Mouse (Mus musculus): ENCODE data around the gene Gm20388. TPM values are rescaled to one million over a fixed set of nuclear protein-coding genes. Genes with fewer than 3 reads are reported as not detected.

The Gm20388 gene
- polyA plus RNA-seq, 1 experiment from 2014 or later: not detected

DNA sequence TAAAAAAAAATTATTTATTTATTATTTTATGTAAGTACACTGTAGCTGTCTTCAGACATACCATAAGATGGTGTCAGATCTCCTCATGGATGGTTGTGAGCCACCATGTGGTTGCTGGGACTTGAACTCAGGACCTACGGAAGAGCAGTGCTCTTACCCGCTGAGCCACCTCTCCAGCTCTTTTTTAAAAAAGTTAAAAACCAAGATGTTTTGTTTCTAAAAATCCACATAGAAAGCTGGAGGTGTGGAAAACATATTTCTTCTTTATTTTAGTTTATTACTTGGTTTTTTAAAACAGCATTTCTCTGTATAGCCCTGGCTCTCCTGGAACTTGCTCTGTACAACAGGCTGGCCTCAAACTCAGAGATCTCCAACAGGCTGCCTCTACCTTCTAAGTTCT lies 3417.9 kb downstream of the Gm20388 start:
- Histone ChIP-seq H3K9me3 (no peaks in the 10 kb centered on the region), H3K4me3 (no peak overlapping the region), H3K36me3 (no peaks in the 10 kb centered on the region), H3K4me2 (replicated peaks) (no peak overlapping the region), H3K4me1 (peaks cover 10% of the 10 kb centered on the region), H3K27ac (no peak overlapping the region), H3K27me3 (peaks cover 8% of the 10 kb centered on the region; the same call in 1 of the 2 replicates), H3K9ac (no peak overlapping the region)
- ATAC-seq (ENCODE audit: insufficient number of reproducible peaks, insufficient read depth, low FRiP score, low TSS enrichment): no peak
- 95% methylated on average over 2 of the region's 2 CpGs for WGBS

DNA sequence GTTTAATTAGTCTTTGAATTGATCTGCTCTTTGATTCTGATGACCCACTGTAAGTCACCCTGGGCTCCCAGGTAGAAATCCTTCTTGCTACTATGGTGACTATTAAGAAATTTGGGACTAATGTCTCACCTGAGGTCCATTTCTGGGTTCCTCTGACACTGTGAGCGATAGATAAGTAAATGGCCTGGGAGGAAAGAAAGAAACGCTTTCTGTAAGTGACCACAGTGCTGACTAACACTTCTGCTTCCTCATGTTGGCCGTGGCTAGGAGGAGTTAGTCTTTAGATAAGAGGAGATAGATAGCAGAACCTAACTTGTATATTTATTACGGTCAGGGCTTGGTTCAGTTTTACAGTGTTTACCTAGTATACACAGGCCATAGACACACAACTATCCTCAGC lies 3418.7 kb downstream of the Gm20388 start:
- Histone ChIP-seq H3K9ac (no peak overlapping the region), H3K27me3 (peaks cover 15% of the 10 kb centered on the region), H3K4me2 (replicated peaks) (no peak overlapping the region), H3K4me1 (peaks cover 17% of the 10 kb centered on the region), H3K9me3 (no peaks in the 10 kb centered on the region), H3K27ac (no peak overlapping the region), H3K36me3 (no peaks in the 10 kb centered on the region), H3K4me3 (no peak overlapping the region)
- WGBS: 83% methylated on average over 4 of the region's 4 CpGs
- no peak for ATAC-seq (ENCODE audit: insufficient number of reproducible peaks, insufficient read depth, low FRiP score, low TSS enrichment)

DNA sequence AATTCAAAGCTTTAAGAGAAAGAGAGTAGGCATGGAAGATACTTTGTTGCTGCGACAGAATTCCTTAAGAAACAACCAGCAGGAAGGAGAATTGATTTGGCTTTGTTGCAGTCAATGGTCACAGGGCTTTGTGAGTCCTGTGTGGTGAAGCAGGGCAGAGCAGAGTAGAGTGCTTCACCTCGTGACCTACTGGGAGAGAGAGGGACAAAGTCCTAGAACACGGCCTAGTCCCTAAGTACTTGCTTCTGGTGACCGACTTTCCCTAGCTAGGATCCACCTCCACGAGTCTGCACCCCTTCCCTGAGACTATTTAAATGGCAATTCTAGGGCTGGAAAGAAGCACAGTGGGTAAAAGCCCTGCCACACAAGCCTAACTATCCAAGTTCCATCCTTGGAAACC lies 3419.3 kb downstream of the Gm20388 start:
- Histone ChIP-seq H3K4me1 (peaks cover 18% of the 10 kb centered on the region), H3K4me2 (replicated peaks) (no peak overlapping the region), H3K9ac (no peak overlapping the region), H3K4me3 (no peak overlapping the region), H3K27me3 (peaks cover 19% of the 10 kb centered on the region), H3K36me3 (no peaks in the 10 kb centered on the region), H3K27ac (no peak overlapping the region), H3K9me3 (no peaks in the 10 kb centered on the region)
- 74% methylated on average over 5 of the region's 5 CpGs for WGBS
- no peak for ATAC-seq (ENCODE audit: insufficient number of reproducible peaks, insufficient read depth, low FRiP score, low TSS enrichment)

DNA sequence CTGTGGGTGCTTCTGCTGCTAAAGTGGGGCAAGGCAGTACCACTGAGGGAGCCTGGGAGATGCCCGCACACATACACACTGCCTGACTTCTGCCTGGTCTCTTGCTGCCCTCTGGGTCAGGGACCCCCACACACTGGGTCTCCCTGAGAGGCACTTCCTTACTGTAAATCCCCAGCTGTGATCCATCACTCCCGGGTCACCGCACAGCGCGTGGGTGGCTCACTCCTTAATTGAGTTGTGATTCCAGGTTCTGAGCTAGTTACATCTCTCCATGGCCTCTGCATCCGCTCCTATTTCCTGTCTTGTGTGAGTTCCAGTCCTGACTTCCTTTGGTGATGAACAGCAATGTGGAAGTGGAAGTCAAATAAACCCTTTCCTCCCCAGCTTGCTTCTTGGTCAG lies 3420.1 kb downstream of the Gm20388 start:
- Histone ChIP-seq H3K4me1 (peaks cover 18% of the 10 kb centered on the region), H3K9me3 (no peaks in the 10 kb centered on the region), H3K9ac (no peak overlapping the region), H3K36me3 (no peaks in the 10 kb centered on the region), H3K27me3 (peaks cover 19% of the 10 kb centered on the region), H3K4me3 (no peak overlapping the region), H3K4me2 (replicated peaks) (no peak overlapping the region), H3K27ac (no peak overlapping the region)
- 80% methylated on average over 6 of the region's 6 CpGs for WGBS
- no peak for ATAC-seq (ENCODE audit: insufficient number of reproducible peaks, insufficient read depth, low FRiP score, low TSS enrichment)

DNA sequence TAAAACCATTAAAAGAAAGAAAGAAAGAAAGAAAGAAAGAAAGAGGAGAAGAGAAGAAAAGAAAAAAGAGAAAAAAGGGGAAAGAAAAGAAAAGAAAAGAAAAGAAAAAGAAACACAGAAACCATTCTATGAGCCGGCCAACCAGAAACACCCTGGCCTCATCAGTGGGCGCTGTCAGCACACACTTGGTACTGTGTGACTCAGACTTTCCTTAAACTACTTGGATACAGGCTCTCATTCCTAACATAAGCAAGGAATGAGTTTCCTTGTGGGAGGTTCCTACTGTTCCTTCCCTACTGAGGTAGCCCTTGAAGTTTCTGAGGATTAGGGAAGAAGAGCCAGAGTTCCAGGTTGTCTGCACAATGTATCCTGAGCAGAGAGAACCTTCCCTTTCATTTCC lies 3420.7 kb downstream of the Gm20388 start:
- Histone ChIP-seq H3K27ac (no peak overlapping the region), H3K9ac (no peak overlapping the region), H3K9me3 (no peaks in the 10 kb centered on the region), H3K4me3 (no peak overlapping the region), H3K27me3 (peaks cover 19% of the 10 kb centered on the region), H3K4me1 (peaks cover 18% of the 10 kb centered on the region), H3K36me3 (no peaks in the 10 kb centered on the region), H3K4me2 (replicated peaks) (no peak overlapping the region)
- ATAC-seq (ENCODE audit: insufficient number of reproducible peaks, insufficient read depth, low FRiP score, low TSS enrichment): no peak
- WGBS: 84% methylated on average over 2 of the region's 2 CpGs

DNA sequence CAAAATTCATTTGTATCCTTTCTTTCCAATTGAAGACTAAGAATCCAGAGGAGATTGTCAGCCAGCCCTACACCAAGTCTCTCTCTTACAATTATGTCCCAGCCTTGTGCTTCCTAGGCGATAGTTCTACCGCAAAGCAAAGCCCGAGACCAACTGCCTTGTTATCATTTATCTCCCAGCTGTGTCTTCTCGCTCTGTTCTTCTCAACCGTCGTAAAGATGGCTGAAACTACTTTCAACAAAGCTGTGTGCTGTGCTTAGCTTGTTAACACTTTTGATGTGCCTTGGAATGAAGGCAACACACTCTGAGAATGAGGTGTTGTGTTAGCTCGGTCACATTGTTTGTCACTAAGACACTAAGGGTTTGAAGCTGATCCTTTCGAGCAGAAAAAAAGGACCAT lies 3421.2 kb downstream of the Gm20388 start:
- ATAC-seq (ENCODE audit: insufficient number of reproducible peaks, insufficient read depth, low FRiP score, low TSS enrichment): no peak
- H3K4me2 ChIP-seq (replicated peaks): peak overlapping the region; percentile 91
- 46% methylated on average over 8 of the region's 8 CpGs for WGBS
- no peak overlapping the region for H3K9ac ChIP-seq
- H3K4me3 ChIP-seq: peak overlapping the region; percentile 54
- H3K27ac ChIP-seq: peak overlapping the region; percentile 11; the same call in 1 of the 2 replicates
- H3K9me3 ChIP-seq: no peaks in the 10 kb centered on the region
- peaks cover 19% of the 10 kb centered on the region for H3K27me3 ChIP-seq
- H3K4me1 ChIP-seq: peaks cover 18% of the 10 kb centered on the region
- H3K36me3 ChIP-seq: no peaks in the 10 kb centered on the region

DNA sequence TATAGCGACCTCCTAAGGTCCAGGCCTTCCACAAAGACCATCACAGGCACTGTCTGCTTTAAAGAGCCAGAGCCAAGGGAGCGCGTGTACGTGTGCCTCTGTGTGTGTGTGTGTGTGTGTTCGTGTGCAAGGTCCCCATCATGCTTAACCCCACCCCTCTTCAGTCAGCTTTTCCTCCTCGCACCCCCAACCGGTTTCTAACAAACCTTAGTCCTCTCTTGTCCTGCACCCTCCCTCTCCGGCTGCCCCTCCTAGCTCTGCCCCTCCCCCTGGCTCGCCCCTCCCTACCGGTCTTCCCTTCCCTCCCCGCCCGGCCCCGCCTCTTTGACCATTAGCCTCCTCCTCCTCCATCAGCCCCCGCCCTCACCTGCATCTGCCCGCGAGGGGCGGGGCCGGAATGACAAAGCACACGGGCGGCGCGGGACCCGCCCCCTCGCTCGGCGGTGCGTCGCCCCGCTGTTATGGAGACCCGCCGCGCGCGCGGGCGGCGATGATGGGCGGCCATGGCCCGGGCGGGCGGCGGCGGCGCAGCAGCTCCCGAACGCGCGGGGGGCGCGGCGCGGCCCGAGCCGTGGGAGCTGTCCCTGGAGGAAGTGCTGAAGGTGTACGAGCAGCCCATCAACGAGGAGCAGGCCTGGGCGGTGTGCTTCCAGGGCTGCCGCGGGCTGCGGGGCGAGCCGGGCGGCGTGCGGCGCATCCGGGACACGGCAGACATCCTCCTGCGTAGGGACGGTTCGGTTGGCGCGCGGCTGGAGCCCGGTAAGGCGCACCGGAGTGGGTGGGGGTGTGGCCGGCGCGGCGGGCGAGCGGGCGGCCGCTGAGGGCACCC lies 3421.8 kb downstream of the Gm20388 start, which contains the start of gene Spire2:
Gene Spire2, plus strand, starts transcription at position 452 of the 829 bp plus-strand sequence.
- Histone ChIP-seq H3K9ac (peak within 1 kb of the TSS; percentile 50), H3K4me1 (peaks cover 18% of the 10 kb centered on the region), H3K27me3 (peaks cover 19% of the 10 kb centered on the region), H3K4me3 (peak within 1 kb of the TSS; percentile 54), H3K4me2 (replicated peaks) (peak within 1 kb of the TSS; percentile 91), H3K27ac (peak within 1 kb of the TSS; percentile 63), H3K36me3 (no peaks in the 10 kb centered on the region), H3K9me3 (no peaks in the 10 kb centered on the region)
- peak; percentile 76 for ATAC-seq (ENCODE audit: insufficient number of reproducible peaks, insufficient read depth, low FRiP score, low TSS enrichment)
- WGBS: under 1% methylated on average over 60 of the region's 85 CpGs

DNA sequence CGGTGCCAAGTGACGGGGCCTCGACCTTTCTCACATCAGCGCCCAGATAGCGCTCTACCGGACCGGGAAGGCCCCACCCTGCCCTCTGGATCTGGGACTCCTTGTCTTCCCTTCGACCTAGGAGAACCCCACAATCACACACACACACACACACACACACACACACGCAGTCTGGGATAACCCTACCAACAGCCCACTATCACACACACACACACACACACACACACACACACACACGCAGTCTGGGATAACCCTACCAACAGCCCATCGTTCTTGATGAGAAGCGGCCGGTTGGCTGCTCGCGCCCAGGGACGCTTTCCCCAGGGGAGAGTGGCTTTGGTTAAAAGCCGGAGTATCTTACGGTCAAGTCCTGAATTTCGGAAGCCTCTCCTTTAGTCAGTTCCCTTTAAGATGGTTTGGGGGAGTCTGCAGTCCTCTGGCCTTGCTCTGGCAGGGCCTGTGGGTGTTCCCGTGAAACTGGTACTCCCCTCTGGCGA lies 3422.5 kb downstream of the Gm20388 start:
- WGBS: 3% methylated on average over 20 of the region's 21 CpGs
- Histone ChIP-seq H3K9me3 (no peaks in the 10 kb centered on the region), H3K27me3 (peaks cover 19% of the 10 kb centered on the region), H3K9ac (peak overlapping the region; percentile 50; the same call in 1 of the 2 replicates), H3K36me3 (no peaks in the 10 kb centered on the region), H3K4me1 (peaks cover 18% of the 10 kb centered on the region), H3K27ac (peak overlapping the region; percentile 63; the same call in 1 of the 2 replicates), H3K4me3 (peak overlapping the region; percentile 54), H3K4me2 (replicated peaks) (peak overlapping the region; percentile 91)
- peak; percentile 29; the same call in 1 of the 2 replicates for ATAC-seq (ENCODE audit: insufficient number of reproducible peaks, insufficient read depth, low FRiP score, low TSS enrichment)

DNA sequence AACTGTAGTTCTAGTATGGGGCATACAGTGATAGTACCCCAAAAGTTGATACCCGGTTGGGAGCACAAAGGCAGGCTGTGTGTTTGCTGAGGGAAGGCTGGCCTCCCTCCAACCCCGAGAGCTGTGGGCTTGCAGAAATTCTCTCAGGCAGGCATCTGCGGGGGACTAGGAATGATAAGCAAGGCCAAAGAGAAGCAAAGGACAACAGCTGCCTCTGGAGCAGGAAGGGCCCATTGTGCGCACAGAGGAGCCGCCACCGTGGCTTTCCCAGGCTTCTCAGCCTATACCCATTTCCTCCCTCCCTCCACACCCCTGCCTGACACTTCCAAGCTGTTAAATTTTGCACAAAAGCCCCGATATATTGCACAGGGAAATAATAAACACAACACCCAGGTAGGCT lies 3423.2 kb downstream of the Gm20388 start:
- no peak for ATAC-seq (ENCODE audit: insufficient number of reproducible peaks, insufficient read depth, low FRiP score, low TSS enrichment)
- WGBS: 7% methylated on average over 7 of the region's 7 CpGs
- Histone ChIP-seq H3K36me3 (no peaks in the 10 kb centered on the region), H3K4me3 (peak overlapping the region; percentile 6; the same call in 1 of the 2 replicates), H3K9ac (no peak overlapping the region), H3K9me3 (no peaks in the 10 kb centered on the region), H3K4me2 (replicated peaks) (peak overlapping the region; percentile 91; the same call in 1 of the 2 replicates), H3K4me1 (peaks cover 18% of the 10 kb centered on the region), H3K27me3 (peaks cover 19% of the 10 kb centered on the region), H3K27ac (0 out of 2 replicates have a peak overlapping the region, but pooled peaks have one; percentile 23)

DNA sequence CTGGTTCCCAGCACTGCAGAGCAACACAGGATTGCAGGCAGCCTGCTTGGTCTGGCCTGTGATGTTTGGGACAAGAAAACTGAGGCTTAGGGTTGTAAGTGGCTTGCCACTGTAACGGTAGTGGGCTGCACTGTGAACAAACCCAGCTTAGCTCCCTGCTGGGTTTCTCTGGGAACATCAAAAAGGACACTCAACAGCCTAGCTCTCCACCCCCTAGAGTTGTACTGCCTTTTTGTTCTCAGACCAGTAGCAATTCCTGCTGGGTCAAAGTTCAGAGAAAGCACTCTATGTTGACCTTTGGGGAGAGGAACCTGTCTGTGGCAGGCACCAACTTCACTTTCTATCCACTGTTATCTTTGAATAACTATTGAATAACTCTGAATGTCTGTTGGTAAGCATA lies 3423.8 kb downstream of the Gm20388 start:
- Histone ChIP-seq H3K4me1 (peaks cover 18% of the 10 kb centered on the region), H3K4me2 (replicated peaks) (0 out of 2 replicates have a peak overlapping the region, but pooled peaks have one; percentile 91), H3K27me3 (peaks cover 19% of the 10 kb centered on the region), H3K36me3 (no peaks in the 10 kb centered on the region), H3K9me3 (no peaks in the 10 kb centered on the region), H3K9ac (no peak overlapping the region), H3K27ac (0 out of 2 replicates have a peak overlapping the region, but pooled peaks have one; percentile 23), H3K4me3 (no peak overlapping the region)
- WGBS: 5% methylated on average over 1 of the region's 1 CpGs
- no peak for ATAC-seq (ENCODE audit: insufficient number of reproducible peaks, insufficient read depth, low FRiP score, low TSS enrichment)

DNA sequence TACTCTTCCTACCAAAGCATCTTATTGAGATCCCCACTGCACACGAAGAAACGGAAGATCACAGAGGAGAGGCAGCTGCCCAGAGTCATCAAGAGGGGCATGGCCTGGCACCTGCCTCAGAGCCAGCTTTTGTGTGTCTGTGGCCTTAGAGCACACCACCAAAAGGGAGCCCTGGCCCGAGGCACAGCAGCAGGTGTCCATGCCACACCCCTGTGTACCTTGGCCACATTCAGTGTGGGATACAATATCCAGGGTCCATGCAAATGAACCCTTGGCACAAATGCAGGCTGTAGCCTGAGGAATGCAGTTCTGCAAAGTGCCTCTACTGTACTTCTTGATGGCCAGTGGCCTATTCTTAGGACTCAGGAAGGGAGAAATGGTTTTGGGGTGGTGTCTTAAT lies 3426.8 kb downstream of the Gm20388 start:
- Histone ChIP-seq H3K36me3 (no peaks in the 10 kb centered on the region), H3K4me2 (replicated peaks) (no peak overlapping the region), H3K27ac (no peak overlapping the region), H3K9me3 (no peaks in the 10 kb centered on the region), H3K27me3 (peaks cover 19% of the 10 kb centered on the region), H3K4me1 (peaks cover 12% of the 10 kb centered on the region), H3K9ac (no peak overlapping the region), H3K4me3 (no peak overlapping the region)
- ATAC-seq (ENCODE audit: insufficient number of reproducible peaks, insufficient read depth, low FRiP score, low TSS enrichment): no peak
- WGBS: 84% methylated on average over 3 of the region's 3 CpGs

DNA sequence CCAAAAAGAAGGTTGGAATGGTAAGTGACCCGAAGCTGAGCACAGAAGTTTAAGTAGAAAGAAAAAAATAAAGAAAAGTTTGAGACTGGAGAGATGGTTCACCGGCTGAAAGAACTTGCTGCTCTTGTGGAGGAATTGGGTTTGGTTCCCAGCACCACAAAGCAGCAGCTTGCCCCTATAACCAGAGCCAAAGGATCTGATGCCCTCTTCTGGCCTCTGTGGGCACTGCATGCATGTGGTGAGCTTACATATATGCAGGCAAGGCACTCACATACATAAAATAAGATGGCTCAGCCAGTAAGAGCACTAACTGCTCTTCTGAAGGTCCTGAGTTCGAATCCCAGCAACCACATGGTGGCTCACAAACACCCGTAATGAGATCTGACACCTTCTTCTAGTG lies 3429.4 kb downstream of the Gm20388 start:
- no peak overlapping the region for H3K9ac ChIP-seq
- H3K9me3 ChIP-seq: no peaks in the 10 kb centered on the region
- H3K36me3 ChIP-seq: no peaks in the 10 kb centered on the region
- no peaks in the 10 kb centered on the region for H3K27me3 ChIP-seq
- H3K4me3 ChIP-seq: no peak overlapping the region
- H3K4me2 ChIP-seq (replicated peaks): no peak overlapping the region
- no peak overlapping the region for H3K27ac ChIP-seq
- WGBS: 93% methylated on average over 4 of the region's 4 CpGs
- H3K4me1 ChIP-seq: peaks cover 8% of the 10 kb centered on the region
- no peak for ATAC-seq (ENCODE audit: insufficient number of reproducible peaks, insufficient read depth, low FRiP score, low TSS enrichment)
